Mouse (Mus musculus): ENCODE measurements around the gene Olfr1151. TPM values are rescaled to one million over a fixed set of nuclear protein-coding genes. Genes with fewer than 3 reads are reported as not detected.

The Olfr1151 gene
- not detected in 2 replicates for polyA plus RNA-seq (2015; fragmentation: Nextera tagmentation; extraction: Ambion mirVana)

DNA sequence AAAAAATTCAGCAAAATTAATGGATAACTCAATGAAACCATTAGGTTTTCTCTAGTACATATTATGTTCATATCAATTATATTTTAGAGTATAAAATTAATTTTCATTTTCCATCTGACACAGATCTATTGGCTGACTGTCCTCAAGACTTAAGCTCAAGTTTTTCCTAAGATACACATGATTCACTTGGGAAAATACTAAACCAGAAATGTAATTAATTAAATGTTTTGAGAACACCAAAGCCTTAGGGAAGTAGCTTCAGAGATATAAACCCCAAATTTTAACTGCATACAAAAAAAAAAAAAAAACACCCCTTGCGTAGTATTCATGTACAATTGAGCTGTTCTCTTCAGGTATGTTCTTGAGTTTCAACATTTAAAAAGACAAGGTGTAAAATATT is at the start of gene Olfr1151:
Olfr1151 (plus strand) TSS at position 301 of the 400 bp plus-strand sequence.
- Histone ChIP-seq H3K36me3 (no peaks in the 10 kb centered on the region), H3K9me3 (no peaks in the 10 kb centered on the region), H3K9ac (no peak within 1 kb of the TSS), H3K27me3 (no peaks in the 10 kb centered on the region), H3K27ac (no peak within 1 kb of the TSS), H3K4me3 (no peak within 1 kb of the TSS), H3K4me1 (no peaks in the 10 kb centered on the region), H3K4me2 (replicated peaks) (no peak within 1 kb of the TSS)
- WGBS: 94% methylated on average over 1 of the region's 1 CpGs
- no peak for ATAC-seq (ENCODE audit: low FRiP score, low read depth)

DNA sequence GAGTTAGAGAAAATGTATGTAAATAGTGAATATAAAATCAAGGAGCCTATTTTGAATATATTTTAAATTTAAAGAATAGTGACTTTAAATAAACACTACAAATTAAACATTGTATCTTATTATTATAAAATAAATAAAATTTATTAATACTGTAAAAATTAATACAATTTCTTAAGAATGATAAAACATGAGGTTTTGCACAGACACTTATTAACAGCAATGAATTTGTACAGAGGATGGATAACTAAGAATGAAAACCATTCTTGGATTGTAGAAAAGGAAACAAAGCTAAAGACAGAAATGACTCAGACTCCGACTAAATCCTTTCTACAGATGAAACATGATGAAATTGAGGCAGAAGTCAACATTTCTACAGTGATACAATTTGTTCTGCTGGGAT is 46.1 kb upstream of the Olfr1151 start, which contains the start of gene Olfr1145:
Olfr1145 (plus strand) TSS at position 301 of the 400 bp plus-strand sequence.
- no peak within 1 kb of the TSS for H3K4me2 ChIP-seq (replicated peaks)
- H3K4me3 ChIP-seq: no peak within 1 kb of the TSS
- no peaks in the 10 kb centered on the region for H3K4me1 ChIP-seq
- WGBS: 73% methylated on average over 1 of the region's 1 CpGs
- no peaks in the 10 kb centered on the region for H3K36me3 ChIP-seq
- H3K9me3 ChIP-seq: no peaks in the 10 kb centered on the region
- ATAC-seq (ENCODE audit: low FRiP score, low read depth): no peak
- H3K9ac ChIP-seq: no peak within 1 kb of the TSS
- H3K27me3 ChIP-seq: no peaks in the 10 kb centered on the region
- H3K27ac ChIP-seq: no peak within 1 kb of the TSS

DNA sequence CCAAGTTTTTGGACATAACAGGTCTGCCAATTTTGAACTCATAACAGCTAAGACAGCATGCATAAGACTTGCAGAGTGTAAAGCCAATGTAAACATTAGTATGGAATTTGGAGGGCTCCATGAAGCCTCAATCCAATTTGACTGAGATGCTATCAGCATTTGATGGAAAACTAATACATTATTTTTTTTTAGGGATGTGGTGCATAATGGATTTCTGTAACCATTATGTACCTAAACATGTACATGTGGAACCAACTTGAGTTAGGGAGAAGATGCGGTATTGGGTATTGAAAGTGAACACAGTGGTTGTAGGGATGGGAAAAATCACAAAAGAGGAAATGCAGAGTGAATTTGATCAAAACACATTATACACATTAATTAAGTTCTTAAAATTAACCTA is 25.4 kb upstream of the Olfr1151 start, which contains the start of gene Olfr1148:
Olfr1148 (plus strand) TSS at position 301 of the 400 bp plus-strand sequence.
- H3K4me1 ChIP-seq: no peaks in the 10 kb centered on the region
- no peak within 1 kb of the TSS for H3K9ac ChIP-seq
- no peak within 1 kb of the TSS for H3K4me3 ChIP-seq
- no peak within 1 kb of the TSS for H3K27ac ChIP-seq
- 89% methylated on average over 1 of the region's 1 CpGs for WGBS
- ATAC-seq (ENCODE audit: low FRiP score, low read depth): no peak
- H3K36me3 ChIP-seq: no peaks in the 10 kb centered on the region
- no peaks in the 10 kb centered on the region; the same call in 1 of the 2 replicates for H3K9me3 ChIP-seq
- no peak within 1 kb of the TSS for H3K4me2 ChIP-seq (replicated peaks)
- no peaks in the 10 kb centered on the region for H3K27me3 ChIP-seq

DNA sequence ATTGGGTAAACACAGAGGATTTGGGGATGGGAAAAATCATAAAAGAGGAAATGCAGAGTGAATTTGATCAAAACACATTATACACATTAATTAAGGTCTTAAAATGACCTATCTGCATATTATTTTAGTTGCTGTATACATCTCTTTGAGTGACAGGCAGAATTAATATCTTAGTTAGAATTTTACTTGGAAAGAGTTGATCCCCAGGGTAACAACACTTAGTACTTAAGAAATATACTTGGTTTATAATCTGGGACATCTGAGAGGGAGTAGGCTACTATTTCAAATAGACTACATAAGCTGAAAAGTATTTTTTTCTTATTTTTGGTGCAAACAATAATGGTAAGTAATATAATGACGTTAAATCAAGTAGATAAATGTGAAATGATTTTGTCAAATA is 12.0 kb upstream of the Olfr1151 start, which contains the start of gene Olfr1150-ps1:
Olfr1150-ps1 (plus strand) TSS at position 301 of the 400 bp plus-strand sequence.
- WGBS: 78% methylated on average over 1 of the region's 1 CpGs
- H3K27ac ChIP-seq: no peak within 1 kb of the TSS
- H3K4me2 ChIP-seq (replicated peaks): no peak within 1 kb of the TSS
- H3K36me3 ChIP-seq: no peaks in the 10 kb centered on the region
- no peaks in the 10 kb centered on the region for H3K27me3 ChIP-seq
- H3K4me3 ChIP-seq: no peak within 1 kb of the TSS
- H3K4me1 ChIP-seq: no peaks in the 10 kb centered on the region
- H3K9ac ChIP-seq: no peak within 1 kb of the TSS
- H3K9me3 ChIP-seq: no peaks in the 10 kb centered on the region
- no peak for ATAC-seq (ENCODE audit: low FRiP score, low read depth)

DNA sequence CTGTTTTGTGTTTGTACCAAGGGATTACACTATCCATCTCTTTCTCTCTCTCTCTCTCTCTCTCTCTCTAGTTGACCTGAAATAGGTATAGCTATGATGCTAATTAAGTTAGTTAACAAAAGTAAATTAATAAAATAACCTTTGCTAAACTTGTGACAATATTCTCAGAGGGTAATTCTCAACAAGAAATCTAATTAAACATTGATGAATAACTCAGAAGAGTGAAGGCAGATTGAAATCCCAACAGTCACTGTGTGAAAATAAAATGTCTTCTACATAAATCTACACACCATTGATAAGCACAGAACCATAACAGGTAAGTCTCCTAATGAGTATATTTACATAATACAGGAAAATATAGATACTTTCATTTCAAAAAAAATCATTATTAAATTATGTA is 10.5 kb downstream of the Olfr1151 start, which contains the start of gene Olfr1152:
Olfr1152 (plus strand) TSS at position 301 of the 400 bp plus-strand sequence.
- no peaks in the 10 kb centered on the region for H3K36me3 ChIP-seq
- ATAC-seq (ENCODE audit: low FRiP score, low read depth): no peak
- H3K4me2 ChIP-seq (replicated peaks): no peak within 1 kb of the TSS
- no peak within 1 kb of the TSS for H3K27ac ChIP-seq
- H3K4me3 ChIP-seq: no peak within 1 kb of the TSS
- no peaks in the 10 kb centered on the region for H3K4me1 ChIP-seq
- no peaks in the 10 kb centered on the region for H3K27me3 ChIP-seq
- no peaks in the 10 kb centered on the region for H3K9me3 ChIP-seq
- H3K9ac ChIP-seq: no peak within 1 kb of the TSS

DNA sequence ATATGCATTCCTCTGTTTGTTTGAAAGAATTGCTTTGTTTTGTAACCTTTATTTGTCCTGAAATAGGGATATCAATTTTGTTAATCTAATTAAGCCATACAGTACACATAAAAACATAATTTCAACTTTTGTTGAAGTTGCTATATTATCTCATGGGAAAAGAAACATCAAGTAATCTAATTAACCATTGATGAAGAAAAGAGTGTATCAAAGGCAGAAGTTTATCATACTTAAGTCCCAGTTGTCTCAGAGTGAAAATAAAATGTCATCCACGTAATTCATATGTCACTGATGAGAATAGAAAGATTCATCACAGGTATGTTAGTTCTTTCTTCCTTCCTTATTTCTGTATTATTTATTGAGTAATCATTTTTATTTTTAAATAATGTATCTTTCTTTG is 39.0 kb downstream of the Olfr1151 start, which contains the start of gene Olfr1153:
Olfr1153 (plus strand) TSS at position 301 of the 400 bp plus-strand sequence.
- H3K4me2 ChIP-seq (replicated peaks): no peak within 1 kb of the TSS
- WGBS: 72% methylated on average over 1 of the region's 1 CpGs
- no peak within 1 kb of the TSS for H3K4me3 ChIP-seq
- no peak within 1 kb of the TSS for H3K9ac ChIP-seq
- no peaks in the 10 kb centered on the region for H3K27me3 ChIP-seq
- no peaks in the 10 kb centered on the region for H3K4me1 ChIP-seq
- no peaks in the 10 kb centered on the region for H3K36me3 ChIP-seq
- no peak for ATAC-seq (ENCODE audit: low FRiP score, low read depth)
- H3K27ac ChIP-seq: no peak within 1 kb of the TSS
- no peaks in the 10 kb centered on the region for H3K9me3 ChIP-seq

DNA sequence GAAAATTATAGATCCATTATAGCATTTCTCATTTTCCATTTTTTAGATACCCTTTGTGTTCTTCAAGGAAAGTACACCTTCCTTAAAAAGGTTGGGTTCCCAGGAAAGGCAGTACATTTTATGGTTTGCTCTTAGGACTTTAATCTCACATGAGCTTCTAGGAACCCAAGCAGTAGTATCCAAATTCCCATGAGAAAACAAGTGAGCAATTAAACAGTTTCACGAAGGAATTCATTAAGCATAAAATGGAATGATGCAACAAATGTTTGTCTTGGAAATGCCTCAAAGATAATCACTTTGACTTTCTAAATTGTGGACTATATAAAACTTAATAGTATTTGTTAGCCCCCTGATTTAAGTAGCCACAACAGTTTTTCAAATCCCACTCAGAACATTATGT is 49.4 kb downstream of the Olfr1151 start, which contains the start of gene Olfr1154:
Olfr1154 (minus strand) TSS at position 101 of the 400 bp plus-strand sequence.
- no peak for ATAC-seq (ENCODE audit: low FRiP score, low read depth)
- H3K36me3 ChIP-seq: no peaks in the 10 kb centered on the region
- H3K27ac ChIP-seq: no peak within 1 kb of the TSS
- no peak within 1 kb of the TSS for H3K9ac ChIP-seq
- H3K4me2 ChIP-seq (replicated peaks): no peak within 1 kb of the TSS
- 77% methylated on average over 1 of the region's 1 CpGs for WGBS
- H3K4me1 ChIP-seq: no peaks in the 10 kb centered on the region
- H3K4me3 ChIP-seq: no peak within 1 kb of the TSS
- no peaks in the 10 kb centered on the region for H3K9me3 ChIP-seq
- no peaks in the 10 kb centered on the region for H3K27me3 ChIP-seq

Other genes with a start within 250 kb of the Olfr1151 start
- not detected in 2 replicates for gene Olfr1130, start 249.7 kb upstream of the Olfr1151 start, polyA plus RNA-seq (2015; fragmentation: Nextera tagmentation; extraction: Ambion mirVana)
- gene Olfr1131, start 228.8 kb upstream of the Olfr1151 start, polyA plus RNA-seq (2015; fragmentation: Nextera tagmentation; extraction: Ambion mirVana): not detected in 2 replicates
- not detected in 2 replicates for gene Olfr1132, start 218.3 kb upstream of the Olfr1151 start, polyA plus RNA-seq (2015; fragmentation: Nextera tagmentation; extraction: Ambion mirVana)
- gene Olfr1133, start 208.5 kb upstream of the Olfr1151 start, polyA plus RNA-seq (2015; fragmentation: Nextera tagmentation; extraction: Ambion mirVana): not detected in 2 replicates
- not detected in 2 replicates for gene Olfr1134, start 197.4 kb upstream of the Olfr1151 start, polyA plus RNA-seq (2015; fragmentation: Nextera tagmentation; extraction: Ambion mirVana)
- gene Olfr1135, start 182.2 kb upstream of the Olfr1151 start, polyA plus RNA-seq (2015; fragmentation: Nextera tagmentation; extraction: Ambion mirVana): not detected in 2 replicates
- not detected in 2 replicates for gene Olfr1136, start 161.9 kb upstream of the Olfr1151 start, polyA plus RNA-seq (2015; fragmentation: Nextera tagmentation; extraction: Ambion mirVana)
- not detected in 2 replicates for gene Olfr1137, start 142.7 kb upstream of the Olfr1151 start, polyA plus RNA-seq (2015; fragmentation: Nextera tagmentation; extraction: Ambion mirVana)
- gene Olfr1138, start 115.9 kb upstream of the Olfr1151 start, polyA plus RNA-seq (2015; fragmentation: Nextera tagmentation; extraction: Ambion mirVana): not detected in 2 replicates
- not detected in 2 replicates for gene Olfr1140, start 112.1 kb upstream of the Olfr1151 start, polyA plus RNA-seq (2015; fragmentation: Nextera tagmentation; extraction: Ambion mirVana)
- not detected in 2 replicates for gene Olfr1141, start 101.9 kb upstream of the Olfr1151 start, polyA plus RNA-seq (2015; fragmentation: Nextera tagmentation; extraction: Ambion mirVana)
- not detected in 2 replicates for gene Olfr152, start 76.4 kb upstream of the Olfr1151 start, polyA plus RNA-seq (2015; fragmentation: Nextera tagmentation; extraction: Ambion mirVana)
- gene Olfr1143, start 55.3 kb upstream of the Olfr1151 start, polyA plus RNA-seq (2015; fragmentation: Nextera tagmentation; extraction: Ambion mirVana): not detected in 2 replicates
- gene Olfr1145, start 46.0 kb upstream of the Olfr1151 start, polyA plus RNA-seq (2015; fragmentation: Nextera tagmentation; extraction: Ambion mirVana): not detected in 2 replicates
- gene Olfr1148, start 25.3 kb upstream of the Olfr1151 start, polyA plus RNA-seq (2015; fragmentation: Nextera tagmentation; extraction: Ambion mirVana): not detected in 2 replicates
- not detected in 2 replicates for gene Olfr1150-ps1, start 11.9 kb upstream of the Olfr1151 start, polyA plus RNA-seq (2015; fragmentation: Nextera tagmentation; extraction: Ambion mirVana)
- gene Olfr1152, start 10.6 kb downstream of the Olfr1151 start, polyA plus RNA-seq (2015; fragmentation: Nextera tagmentation; extraction: Ambion mirVana): 0.03 TPM in 1 of 2 replicates, not detected in the other
- gene Olfr1153, start 39.1 kb downstream of the Olfr1151 start, polyA plus RNA-seq (2015; fragmentation: Nextera tagmentation; extraction: Ambion mirVana): not detected in 2 replicates
- not detected in 2 replicates for gene Olfr1154, start 49.3 kb downstream of the Olfr1151 start, polyA plus RNA-seq (2015; fragmentation: Nextera tagmentation; extraction: Ambion mirVana)
- gene Olfr1155, start 89.3 kb downstream of the Olfr1151 start, polyA plus RNA-seq (2015; fragmentation: Nextera tagmentation; extraction: Ambion mirVana): not detected in 2 replicates
- not detected in 2 replicates for gene Olfr1156, start 97.2 kb downstream of the Olfr1151 start, polyA plus RNA-seq (2015; fragmentation: Nextera tagmentation; extraction: Ambion mirVana)
- gene Olfr1157, start 112.4 kb downstream of the Olfr1151 start, polyA plus RNA-seq (2015; fragmentation: Nextera tagmentation; extraction: Ambion mirVana): not detected in 2 replicates
- not detected in 2 replicates for gene Olfr74, start 118.8 kb downstream of the Olfr1151 start, polyA plus RNA-seq (2015; fragmentation: Nextera tagmentation; extraction: Ambion mirVana)
- not detected in 2 replicates for gene Olfr1158, start 134.3 kb downstream of the Olfr1151 start, polyA plus RNA-seq (2015; fragmentation: Nextera tagmentation; extraction: Ambion mirVana)
- not detected in 2 replicates for gene Olfr1160, start 152.4 kb downstream of the Olfr1151 start, polyA plus RNA-seq (2015; fragmentation: Nextera tagmentation; extraction: Ambion mirVana)
- not detected in 2 replicates for gene Olfr1161, start 166.9 kb downstream of the Olfr1151 start, polyA plus RNA-seq (2015; fragmentation: Nextera tagmentation; extraction: Ambion mirVana)
- gene Olfr73, start 181.8 kb downstream of the Olfr1151 start, polyA plus RNA-seq (2015; fragmentation: Nextera tagmentation; extraction: Ambion mirVana): not detected in 2 replicates
- not detected in 2 replicates for gene Olfr1162, start 195.3 kb downstream of the Olfr1151 start, polyA plus RNA-seq (2015; fragmentation: Nextera tagmentation; extraction: Ambion mirVana)
- not detected in 2 replicates for gene Olfr1163, start 216.0 kb downstream of the Olfr1151 start, polyA plus RNA-seq (2015; fragmentation: Nextera tagmentation; extraction: Ambion mirVana)
- gene Olfr1164, start 238.1 kb downstream of the Olfr1151 start, polyA plus RNA-seq (2015; fragmentation: Nextera tagmentation; extraction: Ambion mirVana): not detected in 2 replicates

Data from limb, embryonic 13.5 days (tissue).